Mouse (Mus musculus): Measurements from ENCODE around the gene Ptprg. TPM values are rescaled to one million over a fixed set of nuclear protein-coding genes. Genes with fewer than 3 reads are reported as not detected.
A peak's percentile ranks its signal among the peaks of the same experiment; 100 is the strongest.

The Ptprg gene
- polyA plus RNA-seq, 1 experiment from 2014 or later, result 27.1 TPM

GRCm38 (mm10) chr14:12149529-12149928 is 596.2 kb downstream of the Ptprg start:
- H3K27ac ChIP-seq (ENCODE audit: low read depth, low read length), result no peak overlapping the region
- H3K27me3 ChIP-seq (replicated peaks; ENCODE audit: control insufficient read depth, insufficient read depth, low read length), result no peaks in the 10 kb centered on the region
- no peak for ATAC-seq
- no peak overlapping the region for H3K9ac ChIP-seq (ENCODE audit: low read length)
- 85% methylated on average over 3 of the region's 3 CpGs for WGBS
- no peak for DNase-seq (ENCODE audit: low spot score)
- no peaks in the 10 kb centered on the region for H3K9me3 ChIP-seq (replicated peaks; ENCODE audit: control insufficient read depth, low read length)
- H3K4me1 ChIP-seq (ENCODE audit: control insufficient read depth, insufficient read depth, low read length), result no peaks in the 10 kb centered on the region
- H3K4me2 ChIP-seq (ENCODE audit: low read length), result no peak overlapping the region
- no peaks in the 10 kb centered on the region for H3K36me3 ChIP-seq (ENCODE audit: control insufficient read depth, insufficient read depth, low read length)
- H3K4me3 ChIP-seq (ENCODE audit: low read depth, low read length), result no peak overlapping the region

- no peaks in the 10 kb centered on the region for H3K27me3 ChIP-seq (replicated peaks; ENCODE audit: control insufficient read depth, insufficient read depth, low read length)
- H3K9ac ChIP-seq (ENCODE audit: low read length), result no peak overlapping the region
- WGBS, result 35% methylated on average over 3 of the region's 3 CpGs
- DNase-seq (ENCODE audit: low spot score) (peak; percentile 92), ATAC-seq (peak; percentile 86)
- H3K27ac ChIP-seq (ENCODE audit: low read depth, low read length), result no peak overlapping the region
- no peaks in the 10 kb centered on the region for H3K4me1 ChIP-seq (ENCODE audit: control insufficient read depth, insufficient read depth, low read length)
- no peaks in the 10 kb centered on the region for H3K36me3 ChIP-seq (ENCODE audit: control insufficient read depth, insufficient read depth, low read length)
- H3K4me2 ChIP-seq (ENCODE audit: low read length), result no peak overlapping the region
- H3K9me3 ChIP-seq (replicated peaks; ENCODE audit: control insufficient read depth, low read length), result no peaks in the 10 kb centered on the region
- no peak overlapping the region for H3K4me3 ChIP-seq (ENCODE audit: low read depth, low read length)
Observed at GRCm38 (mm10) chr14:12151927-12152326, 598.6 kb downstream of the Ptprg start.

DNA sequence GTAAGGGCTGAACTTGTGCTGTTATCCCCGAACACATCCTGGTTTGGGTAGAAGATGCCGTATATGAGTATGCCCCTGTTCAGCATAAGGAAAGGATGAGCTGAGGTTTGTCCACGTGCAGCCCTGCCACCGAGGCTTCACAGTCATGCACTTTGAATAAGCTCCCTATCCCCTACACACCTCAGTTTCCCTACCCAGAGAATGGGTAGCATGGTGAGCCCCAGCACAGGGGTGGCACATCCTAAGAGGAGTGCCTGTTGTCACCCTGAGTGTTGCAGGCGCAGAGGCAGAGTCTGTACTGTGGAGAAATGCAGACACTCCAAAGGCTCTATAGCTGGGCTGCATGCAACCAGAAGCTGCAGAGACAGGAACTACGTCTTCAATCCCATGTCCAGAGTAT is 599.4 kb downstream of the Ptprg start:
- WGBS, result 92% methylated on average over 6 of the region's 6 CpGs
- H3K4me2 ChIP-seq (ENCODE audit: low read length), result no peak overlapping the region
- no peaks in the 10 kb centered on the region for H3K9me3 ChIP-seq (replicated peaks; ENCODE audit: control insufficient read depth, low read length)
- H3K4me3 ChIP-seq (ENCODE audit: low read depth, low read length), result no peak overlapping the region
- no peaks in the 10 kb centered on the region for H3K4me1 ChIP-seq (ENCODE audit: control insufficient read depth, insufficient read depth, low read length)
- no peaks in the 10 kb centered on the region for H3K27me3 ChIP-seq (replicated peaks; ENCODE audit: control insufficient read depth, insufficient read depth, low read length)
- no peak overlapping the region for H3K27ac ChIP-seq (ENCODE audit: low read depth, low read length)
- no peak for DNase-seq (ENCODE audit: low spot score)
- no peaks in the 10 kb centered on the region for H3K36me3 ChIP-seq (ENCODE audit: control insufficient read depth, insufficient read depth, low read length)
- ATAC-seq, result no peak; the same call in 1 of the 2 replicates
- H3K9ac ChIP-seq (ENCODE audit: low read length), result no peak overlapping the region

GRCm38 (mm10) chr14:12153599-12153998 is 600.3 kb downstream of the Ptprg start:
- ATAC-seq, result peak; percentile 10; the same call in 1 of the 2 replicates
- H3K9me3 ChIP-seq (replicated peaks; ENCODE audit: control insufficient read depth, low read length), result no peaks in the 10 kb centered on the region
- no peak for DNase-seq (ENCODE audit: low spot score)
- no peaks in the 10 kb centered on the region for H3K27me3 ChIP-seq (replicated peaks; ENCODE audit: control insufficient read depth, insufficient read depth, low read length)
- no peak overlapping the region for H3K4me3 ChIP-seq (ENCODE audit: low read depth, low read length)
- no peak overlapping the region for H3K27ac ChIP-seq (ENCODE audit: low read depth, low read length)
- no peaks in the 10 kb centered on the region for H3K36me3 ChIP-seq (ENCODE audit: control insufficient read depth, insufficient read depth, low read length)
- H3K4me2 ChIP-seq (ENCODE audit: low read length), result no peak overlapping the region
- 79% methylated on average over 13 of the region's 13 CpGs for WGBS
- H3K9ac ChIP-seq (ENCODE audit: low read length), result no peak overlapping the region
- no peaks in the 10 kb centered on the region for H3K4me1 ChIP-seq (ENCODE audit: control insufficient read depth, insufficient read depth, low read length)

DNA sequence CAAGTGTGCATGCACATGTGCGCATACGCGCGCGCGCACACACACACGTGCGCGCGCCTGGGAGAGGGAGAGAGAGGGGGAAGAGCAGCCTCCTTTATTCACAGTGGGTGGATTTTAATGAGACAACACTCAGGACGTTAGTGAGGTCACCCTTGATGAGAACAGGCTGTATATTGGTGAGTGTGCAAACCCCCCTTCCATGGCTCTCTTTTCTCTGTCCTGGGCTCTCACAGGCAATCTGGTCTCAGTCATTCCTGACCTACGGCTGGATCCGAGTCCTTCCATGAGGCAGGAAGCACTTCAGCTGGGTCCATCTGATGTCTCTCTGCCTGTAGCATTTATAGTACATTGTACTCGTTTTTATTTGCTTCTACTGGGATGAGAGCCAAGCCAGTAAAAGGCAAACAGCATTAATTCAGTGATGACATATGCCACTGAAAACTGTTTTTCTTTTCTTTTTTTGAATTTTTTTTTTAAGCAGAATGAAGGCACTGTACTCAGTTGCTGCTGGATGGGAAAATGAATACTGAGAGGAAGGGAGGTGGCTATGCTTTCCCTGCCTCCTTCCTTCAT is 608.5 kb downstream of the Ptprg start:
- no peaks in the 10 kb centered on the region for H3K36me3 ChIP-seq (ENCODE audit: control insufficient read depth, insufficient read depth, low read length)
- H3K27me3 ChIP-seq (replicated peaks; ENCODE audit: control insufficient read depth, insufficient read depth, low read length), result no peaks in the 10 kb centered on the region
- 0 out of 2 replicates have a peak overlapping the region, but pooled peaks have one; percentile 25 for H3K9ac ChIP-seq (ENCODE audit: low read length)
- peak; percentile 78 for DNase-seq (ENCODE audit: low spot score)
- H3K27ac ChIP-seq (ENCODE audit: low read depth, low read length), result peak overlapping the region; percentile 7; the same call in 1 of the 2 replicates
- H3K4me3 ChIP-seq (ENCODE audit: low read depth, low read length), result no peak overlapping the region
- ATAC-seq, result peak; percentile 64; the same call in 1 of the 2 replicates
- 72% methylated on average over 14 of the region's 14 CpGs for WGBS
- peaks cover 15% of the 10 kb centered on the region for H3K4me1 ChIP-seq (ENCODE audit: control insufficient read depth, insufficient read depth, low read length)
- H3K9me3 ChIP-seq (replicated peaks; ENCODE audit: control insufficient read depth, low read length), result no peaks in the 10 kb centered on the region
- H3K4me2 ChIP-seq (ENCODE audit: low read length), result no peak overlapping the region

GRCm38 (mm10) chr14:12162331-12162854 is 609.1 kb downstream of the Ptprg start:
- H3K4me1 ChIP-seq (ENCODE audit: control insufficient read depth, insufficient read depth, low read length), result peaks cover 15% of the 10 kb centered on the region
- 59% methylated on average over 5 of the region's 5 CpGs for whole genome bisulfite sequencing
- no peaks in the 10 kb centered on the region for H3K9me3 ChIP-seq (replicated peaks; ENCODE audit: control insufficient read depth, low read length)
- no peaks in the 10 kb centered on the region for H3K27me3 ChIP-seq (replicated peaks; ENCODE audit: control insufficient read depth, insufficient read depth, low read length)
- 0 out of 2 replicates have a peak overlapping the region, but pooled peaks have one; percentile 25 for H3K9ac ChIP-seq (ENCODE audit: low read length)
- DNase-seq (ENCODE audit: low spot score), result no peak
- H3K4me3 ChIP-seq (ENCODE audit: low read depth, low read length), result no peak overlapping the region
- H3K27ac ChIP-seq (ENCODE audit: low read depth, low read length), result no peak overlapping the region; the same call in 1 of the 2 replicates
- ATAC-seq, result peak; percentile 45; the same call in 1 of the 2 replicates
- H3K36me3 ChIP-seq (ENCODE audit: control insufficient read depth, insufficient read depth, low read length), result no peaks in the 10 kb centered on the region
- no peak overlapping the region for H3K4me2 ChIP-seq (ENCODE audit: low read length)

DNA sequence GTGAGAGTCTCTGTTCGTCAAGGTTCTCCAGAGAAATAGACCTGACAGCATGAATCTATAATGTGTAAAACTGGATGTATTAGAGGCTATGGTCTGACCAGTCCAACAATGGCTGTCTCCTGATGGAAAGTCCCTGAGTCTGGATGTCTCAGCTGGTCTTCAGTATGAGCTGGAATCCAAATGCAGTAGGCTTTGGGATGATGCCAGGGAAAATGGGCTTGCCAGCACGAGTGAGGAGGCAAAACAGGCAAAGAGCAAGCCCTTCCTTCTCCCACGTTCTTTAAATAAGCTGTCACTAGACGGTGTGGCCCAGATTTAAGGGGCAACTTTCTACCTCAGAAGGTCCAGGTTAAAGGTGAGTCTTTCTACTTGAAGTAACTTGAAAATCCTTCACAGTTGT is 609.9 kb downstream of the Ptprg start:
- ATAC-seq, result no peak
- peak; percentile 44 for DNase-seq (ENCODE audit: low spot score)

GRCm38 (mm10) chr14:12167215-12167614 is 613.9 kb downstream of the Ptprg start:
- H3K27ac ChIP-seq (ENCODE audit: low read depth, low read length), result no peak overlapping the region
- no peak overlapping the region for H3K9ac ChIP-seq (ENCODE audit: low read length)
- ATAC-seq, result no peak
- no peaks in the 10 kb centered on the region for H3K9me3 ChIP-seq (replicated peaks; ENCODE audit: control insufficient read depth, low read length)
- no peak overlapping the region for H3K4me2 ChIP-seq (ENCODE audit: low read length)
- no peaks in the 10 kb centered on the region for H3K36me3 ChIP-seq (ENCODE audit: control insufficient read depth, insufficient read depth, low read length)
- no peak overlapping the region for H3K4me3 ChIP-seq (ENCODE audit: low read depth, low read length)
- peaks cover 10% of the 10 kb centered on the region for H3K4me1 ChIP-seq (ENCODE audit: control insufficient read depth, insufficient read depth, low read length)
- H3K27me3 ChIP-seq (replicated peaks; ENCODE audit: control insufficient read depth, insufficient read depth, low read length), result no peaks in the 10 kb centered on the region
- no peak for DNase-seq (ENCODE audit: low spot score)
- 71% methylated on average over 4 of the region's 4 CpGs for WGBS

More for the DNA sequence above, 609.9 kb downstream of the Ptprg start:
- Histone ChIP-seq H3K4me2 (ENCODE audit: low read length) (no peak overlapping the region), H3K9me3 (replicated peaks; ENCODE audit: control insufficient read depth, low read length) (no peaks in the 10 kb centered on the region), H3K9ac (ENCODE audit: low read length) (no peak overlapping the region), H3K27me3 (replicated peaks; ENCODE audit: control insufficient read depth, insufficient read depth, low read length) (no peaks in the 10 kb centered on the region), H3K4me3 (ENCODE audit: low read depth, low read length) (no peak overlapping the region), H3K4me1 (ENCODE audit: control insufficient read depth, insufficient read depth, low read length) (peaks cover 15% of the 10 kb centered on the region), H3K36me3 (ENCODE audit: control insufficient read depth, insufficient read depth, low read length) (no peaks in the 10 kb centered on the region), H3K27ac (ENCODE audit: low read depth, low read length) (no peak overlapping the region)
- WGBS, result 76% methylated on average over 4 of the region's 4 CpGs

GRCm38 (mm10) chr14:12167651-12168050 is 614.3 kb downstream of the Ptprg start:
- H3K4me1 ChIP-seq (ENCODE audit: control insufficient read depth, insufficient read depth, low read length), result peaks cover 6% of the 10 kb centered on the region
- H3K36me3 ChIP-seq (ENCODE audit: control insufficient read depth, insufficient read depth, low read length), result no peaks in the 10 kb centered on the region
- ATAC-seq (no peak), DNase-seq (ENCODE audit: low spot score) (no peak)
- 66% methylated on average over 8 of the region's 8 CpGs for WGBS
- H3K4me3 ChIP-seq (ENCODE audit: low read depth, low read length), result no peak overlapping the region
- H3K4me2 ChIP-seq (ENCODE audit: low read length), result no peak overlapping the region
- H3K27ac ChIP-seq (ENCODE audit: low read depth, low read length), result no peak overlapping the region
- H3K9me3 ChIP-seq (replicated peaks; ENCODE audit: control insufficient read depth, low read length), result no peaks in the 10 kb centered on the region
- H3K27me3 ChIP-seq (replicated peaks; ENCODE audit: control insufficient read depth, insufficient read depth, low read length), result no peaks in the 10 kb centered on the region
- no peak overlapping the region for H3K9ac ChIP-seq (ENCODE audit: low read length)

Measured in forebrain, embryonic 14.5 days (tissue).